Mouse (Mus musculus) forebrain, embryonic 15.5 days (tissue): Measurements from ENCODE around the gene Ajm1. TPM values are rescaled to one million over a fixed set of nuclear protein-coding genes. Genes with fewer than 3 reads are reported as not detected.
"Not testable (repeated sequence)": the region's sequence is repeated elsewhere in the genome, so short reads cannot be mapped to it uniquely, and the experiment has no call there.

Experiments used
- ATAC-seq: fragments of 200-750 bp; cut with Nextera tagmentation; replicated peaks from 2 replicates; pipeline ENCODE4 v1.8.0; 2017; ENCODE audit warnings: mild to moderate bottlenecking, moderate TSS enrichment, moderate library complexity
- H3K27ac ChIP-seq: fragments of 300-500 bp; sonication (generic); replicated peaks from 2 replicates; pipeline ENCODE4 v1.5.1; 2015; ENCODE audit warnings: mild to moderate bottlenecking, inconsistent platforms
- H3K27me3 ChIP-seq: fragments of 300-500 bp; sonication (generic); 2 replicates; pipeline ENCODE4 v1.6.1; 2015; ENCODE audit warnings: inconsistent platforms
- H3K36me3 ChIP-seq: fragments of 300-500 bp; sonication (generic); 2 replicates; pipeline ENCODE4 v1.6.1; 2015; ENCODE audit warnings: mild to moderate bottlenecking, inconsistent platforms
- H3K4me1 ChIP-seq: fragments of 300-500 bp; sonication (generic); 2 replicates; pipeline ENCODE4 v1.6.1; 2015; ENCODE audit warnings: inconsistent platforms
- H3K4me2 ChIP-seq: fragments of 300-500 bp; sonication (generic); replicated peaks from 2 replicates; pipeline ENCODE4 v1.6.1; 2015; ENCODE audit warnings: mild to moderate bottlenecking, inconsistent platforms
- H3K4me3 ChIP-seq: fragments of 300-500 bp; sonication (generic); 2 replicates; pipeline ENCODE4 v1.5.1; 2015; ENCODE audit warnings: mild to moderate bottlenecking, inconsistent platforms
- H3K9ac ChIP-seq: fragments of 300-500 bp; sonication (generic); replicated peaks from 2 replicates; pipeline ENCODE4 v1.6.1; 2015; ENCODE audit warnings: mild to moderate bottlenecking, inconsistent platforms
- H3K9me3 ChIP-seq: fragments of 300-500 bp; sonication (generic); 2 replicates; pipeline ENCODE4 v1.6.1; 2016; ENCODE audit warnings: inconsistent platforms
- WGBS: fragments of 180-500 bp; shearing (Covaris S2); methylation state at CpG from one replicate; pipeline ENCODE4 v1.1.7; 2015; ENCODE audit warnings: mixed read lengths; 5-methylcytosine and 5-hydroxymethylcytosine counted together
- polyA plus RNA-seq: library from polyadenylated mRNA; unstranded; fragments of >200 nt; fragmentation: Nextera tagmentation; extraction: Ambion mirVana; gene quantifications from 2 replicates; pipeline ENCODE4 v1.2.1, GENCODE M21; 2015

Gene Ajm1
- polyA plus RNA-seq, 1 experiment from 2014 or later = 5.9 TPM

DNA sequence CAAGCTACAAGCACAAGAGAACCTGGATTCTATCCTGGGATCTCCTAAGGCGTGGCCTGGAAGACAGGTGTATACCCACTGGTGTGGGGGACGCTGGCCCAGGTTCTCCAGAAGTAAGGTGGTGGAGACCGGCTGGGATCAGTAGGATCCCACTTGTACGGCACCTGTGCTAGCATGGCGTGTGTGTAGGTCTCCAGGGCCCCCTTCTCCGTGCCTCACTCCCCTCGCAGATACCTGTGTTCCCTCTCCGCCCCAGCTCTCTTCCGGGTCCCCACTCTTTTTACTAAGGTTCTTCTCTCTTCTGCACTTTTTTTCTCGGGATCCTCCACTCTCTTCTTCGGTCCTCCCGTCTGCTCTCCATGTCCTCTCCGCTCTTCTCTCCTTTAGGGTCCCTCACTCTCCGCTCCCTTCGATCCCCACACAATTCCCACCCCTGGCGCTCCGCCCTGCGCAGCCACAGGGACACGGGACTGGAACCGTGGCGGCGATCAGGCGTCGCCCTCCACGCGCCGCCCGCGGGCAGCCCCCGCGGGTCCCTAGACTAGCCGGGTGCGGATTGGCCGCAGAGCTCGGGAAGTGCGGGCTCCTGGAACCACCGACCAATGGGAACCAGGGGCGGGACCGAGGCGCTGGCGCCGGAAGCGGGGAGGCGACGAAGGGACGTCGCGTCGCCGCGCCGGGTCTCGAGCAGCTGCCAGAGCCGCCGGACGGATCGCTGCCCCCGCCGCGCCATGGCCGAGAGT lies 24.2 kb downstream of the Ajm1 start, which contains the start of gene Edf1:
TSS of gene Edf1 (plus strand) at position 627 of the 743 bp plus-strand sequence.
- ATAC-seq = peak; percentile 99
- H3K36me3 ChIP-seq = peaks cover 24% of the 10 kb centered on the region
- H3K4me2 ChIP-seq = peak within 1 kb of the TSS; percentile 93
- no peaks in the 10 kb centered on the region for H3K9me3 ChIP-seq
- under 1% methylated on average over 61 of the region's 61 CpGs for WGBS
- peak within 1 kb of the TSS; percentile 81 for H3K9ac ChIP-seq
- peak within 1 kb of the TSS; percentile 76 for H3K27ac ChIP-seq
- no peaks in the 10 kb centered on the region for H3K27me3 ChIP-seq
- peak within 1 kb of the TSS; percentile 68 for H3K4me3 ChIP-seq
- H3K4me1 ChIP-seq = peaks cover 25% of the 10 kb centered on the region

DNA sequence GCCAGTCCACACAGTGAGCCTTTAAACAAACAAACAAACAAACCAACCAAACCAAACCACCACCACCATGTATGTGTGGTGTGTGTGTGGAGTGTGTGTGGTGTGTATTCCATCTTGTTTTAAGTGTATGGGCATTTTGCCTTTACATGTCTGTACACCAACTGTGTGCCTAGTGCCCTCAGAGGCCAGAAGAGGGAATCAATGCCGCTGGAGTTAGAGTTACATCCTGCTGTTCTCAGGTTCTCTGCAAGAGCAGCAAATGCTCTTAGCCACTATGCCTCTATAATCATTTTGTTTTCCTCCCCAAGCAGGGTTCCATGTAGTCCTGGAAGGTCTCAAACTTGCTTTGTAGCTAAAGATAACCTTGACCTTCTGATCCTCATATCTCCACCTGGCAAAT lies 25.3 kb downstream of the Ajm1 start:
- Histone ChIP-seq H3K4me2 (no peak overlapping the region), H3K36me3 (peaks cover 13% of the 10 kb centered on the region), H3K9me3 (no peaks in the 10 kb centered on the region), H3K27ac (no peak overlapping the region), H3K27me3 (no peaks in the 10 kb centered on the region), H3K4me3 (no peak overlapping the region; the same call in 1 of the 2 replicates), H3K9ac (no peak overlapping the region), H3K4me1 (peaks cover 25% of the 10 kb centered on the region)
- ATAC-seq = no peak
- 59% methylated on average over 1 of the region's 1 CpGs for WGBS

DNA sequence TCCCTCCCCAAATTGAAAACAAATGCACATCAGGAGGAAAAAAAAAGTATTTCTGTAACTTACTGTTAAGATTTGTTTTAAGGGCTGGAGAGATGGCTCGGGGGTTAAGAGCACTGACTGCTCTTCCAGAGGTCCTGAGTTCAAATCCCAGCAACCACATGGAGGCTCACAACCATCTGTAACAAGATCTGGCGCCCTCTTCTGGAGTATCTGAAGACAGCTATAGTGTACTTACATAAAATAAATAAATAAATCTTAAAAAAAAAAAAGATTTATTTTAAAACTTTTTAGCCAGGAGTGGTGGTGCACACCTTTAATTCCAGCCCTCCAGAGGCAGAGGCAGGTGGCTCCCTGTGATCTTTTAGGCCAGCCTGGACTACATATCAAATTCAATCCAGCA lies 26.1 kb downstream of the Ajm1 start:
- not testable (repeated sequence) for H3K36me3 ChIP-seq, H3K4me2 ChIP-seq, ATAC-seq, H3K9me3 ChIP-seq, H3K4me3 ChIP-seq, H3K9ac ChIP-seq, H3K27ac ChIP-seq, H3K27me3 ChIP-seq
- WGBS = 50% methylated on average over 2 of the region's 2 CpGs
- H3K4me1 ChIP-seq = peaks cover 25% of the 10 kb centered on the region

DNA sequence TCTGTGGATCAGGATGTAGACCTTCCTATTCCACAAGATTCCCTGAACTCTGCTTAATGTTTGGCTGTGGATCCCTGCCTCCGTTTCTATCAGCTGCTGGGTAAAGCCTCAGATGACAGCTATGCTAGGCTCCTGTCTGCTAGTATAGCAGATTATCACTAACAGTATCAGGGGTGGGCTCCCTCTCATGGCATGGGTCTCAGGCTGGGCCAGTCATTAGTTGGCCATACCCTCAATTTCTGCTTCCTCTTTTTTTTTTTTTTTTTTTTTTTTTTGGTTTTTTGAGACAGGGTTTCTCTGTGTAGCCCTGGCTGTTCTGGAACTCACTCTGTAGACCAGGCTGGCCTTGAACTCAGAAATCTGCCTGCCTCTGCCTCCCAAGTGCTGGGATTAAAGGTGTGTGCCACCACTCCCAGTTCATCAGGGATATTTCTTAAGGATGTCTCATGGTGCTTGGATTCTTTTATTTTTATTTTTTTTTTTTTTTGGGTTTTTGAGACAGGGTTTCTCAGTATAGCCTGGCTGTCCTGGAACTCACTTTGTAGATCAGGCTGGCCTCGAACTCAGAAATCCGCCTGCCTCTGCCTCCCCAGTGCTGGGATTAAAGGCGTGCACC lies 28.3 kb downstream of the Ajm1 start:
- not testable (repeated sequence) for H3K9me3 ChIP-seq, H3K9ac ChIP-seq, H3K4me2 ChIP-seq, ATAC-seq, H3K36me3 ChIP-seq, H3K27me3 ChIP-seq, H3K4me3 ChIP-seq, H3K27ac ChIP-seq
- H3K4me1 ChIP-seq = peaks cover 11% of the 10 kb centered on the region
- WGBS = 89% methylated on average over 4 of the region's 4 CpGs

DNA sequence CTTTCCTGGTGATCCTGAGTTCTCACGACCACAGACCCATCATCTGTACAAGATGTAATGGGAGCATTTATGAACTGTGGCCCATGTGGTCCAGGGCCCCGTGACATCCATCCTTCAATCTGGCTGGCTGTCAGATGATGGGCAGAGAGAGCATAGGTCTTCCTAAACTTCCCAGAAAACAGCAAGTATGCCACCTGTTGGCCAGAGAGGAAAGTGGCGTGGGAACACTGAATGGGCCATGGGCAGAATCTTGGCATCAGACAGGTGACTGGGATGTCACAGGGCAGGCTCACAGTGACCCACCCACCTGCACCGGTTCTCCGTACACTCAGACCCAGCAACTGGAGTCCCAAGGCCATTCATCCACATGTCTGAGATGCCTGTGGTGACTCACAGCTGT lies 30.4 kb downstream of the Ajm1 start:
- Histone ChIP-seq H3K9me3 (no peaks in the 10 kb centered on the region), H3K27me3 (no peaks in the 10 kb centered on the region), H3K4me2 (no peak overlapping the region), H3K9ac (no peak overlapping the region), H3K4me3 (no peak overlapping the region), H3K36me3 (no peaks in the 10 kb centered on the region), H3K27ac (no peak overlapping the region), H3K4me1 (peaks cover 9% of the 10 kb centered on the region)
- no peak for ATAC-seq
- WGBS = 34% methylated on average over 5 of the region's 5 CpGs

DNA sequence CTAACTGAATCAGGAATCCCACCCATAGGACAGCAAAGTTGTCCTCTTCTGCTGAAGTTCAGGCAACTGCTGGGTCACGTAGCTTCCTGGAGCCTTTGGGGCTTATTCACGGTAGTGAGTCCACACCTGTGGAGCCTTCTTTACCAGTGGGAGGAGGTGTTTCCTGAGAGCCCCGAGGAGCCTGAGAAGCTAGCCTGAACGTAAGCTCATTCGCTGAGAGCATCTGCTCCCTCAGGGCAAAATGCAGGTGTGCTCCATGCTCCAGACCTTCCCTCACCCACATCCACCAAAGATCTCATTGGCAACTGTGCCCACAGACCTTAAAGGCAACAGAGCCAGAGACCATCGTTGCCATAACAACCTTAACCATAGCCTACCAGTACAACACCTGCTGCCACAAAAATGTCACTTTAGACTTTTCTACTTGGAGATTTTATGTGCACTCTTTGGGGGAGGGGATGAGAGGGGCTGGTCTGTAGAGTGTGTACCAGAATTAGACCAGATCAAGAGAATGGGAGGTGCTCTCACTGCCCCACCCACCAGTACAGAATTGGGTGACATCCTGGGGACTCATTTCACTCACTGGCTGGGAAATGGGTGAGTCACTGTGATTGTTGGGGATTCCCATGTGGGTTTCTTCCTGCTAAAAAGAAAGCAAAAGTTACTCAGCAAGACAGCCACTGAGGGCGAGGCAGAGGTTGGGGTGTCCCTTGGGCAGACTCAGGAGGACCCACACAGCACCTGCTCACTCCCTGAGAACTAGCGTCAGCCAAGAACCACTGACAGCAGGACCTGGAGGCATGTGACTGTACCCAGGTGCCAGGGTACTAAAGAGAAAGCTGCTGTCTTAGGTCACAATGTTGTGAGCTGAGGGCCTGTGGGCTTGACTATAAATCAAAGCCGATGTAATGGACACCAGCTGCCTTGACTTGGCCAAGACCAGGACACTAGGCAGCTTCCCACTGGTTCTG lies 32.3 kb downstream of the Ajm1 start:
- no peak overlapping the region for H3K9ac ChIP-seq
- peaks cover 15% of the 10 kb centered on the region for H3K4me1 ChIP-seq
- H3K36me3 ChIP-seq = no peaks in the 10 kb centered on the region
- ATAC-seq = no peak
- WGBS = 79% methylated on average over 9 of the region's 9 CpGs
- no peaks in the 10 kb centered on the region for H3K9me3 ChIP-seq
- no peak overlapping the region for H3K27ac ChIP-seq
- no peak overlapping the region for H3K4me2 ChIP-seq
- no peaks in the 10 kb centered on the region for H3K27me3 ChIP-seq
- H3K4me3 ChIP-seq = no peak overlapping the region

DNA sequence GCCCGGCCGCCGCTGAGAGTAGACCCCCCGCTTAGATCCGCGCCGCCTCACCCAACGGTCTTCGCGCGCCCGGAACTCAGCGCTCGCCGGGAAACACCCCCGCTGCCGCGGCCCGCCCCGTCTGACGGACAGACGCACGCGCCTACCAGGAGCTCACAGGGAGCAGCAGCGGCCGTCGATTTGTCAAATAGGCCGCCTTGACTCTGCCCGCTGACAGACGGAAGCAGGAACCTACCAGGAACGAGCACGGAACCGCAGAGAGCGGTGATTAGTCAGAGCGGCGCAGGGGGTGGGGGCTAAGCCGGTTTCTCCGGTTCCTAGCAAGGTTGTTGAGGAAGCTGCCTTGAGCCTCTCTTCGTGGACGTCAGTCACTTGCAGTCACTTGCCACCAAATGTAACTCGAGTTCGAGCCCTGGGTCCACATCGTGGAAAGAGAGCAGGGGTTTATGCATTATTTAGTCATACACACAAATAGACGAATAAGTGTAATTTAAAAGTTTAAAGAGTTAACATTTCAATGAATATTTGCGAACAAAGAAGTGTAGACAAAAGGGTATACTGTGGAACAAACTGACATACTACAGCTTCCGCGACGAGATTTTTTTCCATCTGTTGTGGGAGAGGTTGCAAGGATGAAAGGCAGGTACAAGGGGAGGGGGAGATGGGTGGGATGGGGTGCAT lies 34.6 kb downstream of the Ajm1 start, which contains the start of gene Traf2:
TSS of gene Traf2 (minus strand) at position 130 of the 681 bp plus-strand sequence.
- Histone ChIP-seq H3K9ac (peak within 1 kb of the TSS; percentile 57), H3K4me2 (peak within 1 kb of the TSS; percentile 57), H3K4me1 (peaks cover 15% of the 10 kb centered on the region), H3K4me3 (peak within 1 kb of the TSS; percentile 59), H3K27ac (peak within 1 kb of the TSS; percentile 49; the same call in 1 of the 2 replicates), H3K36me3 (no peaks in the 10 kb centered on the region), H3K9me3 (no peaks in the 10 kb centered on the region), H3K27me3 (no peaks in the 10 kb centered on the region)
- peak; percentile 100 for ATAC-seq
- 3% methylated on average over 48 of the region's 48 CpGs for WGBS

DNA sequence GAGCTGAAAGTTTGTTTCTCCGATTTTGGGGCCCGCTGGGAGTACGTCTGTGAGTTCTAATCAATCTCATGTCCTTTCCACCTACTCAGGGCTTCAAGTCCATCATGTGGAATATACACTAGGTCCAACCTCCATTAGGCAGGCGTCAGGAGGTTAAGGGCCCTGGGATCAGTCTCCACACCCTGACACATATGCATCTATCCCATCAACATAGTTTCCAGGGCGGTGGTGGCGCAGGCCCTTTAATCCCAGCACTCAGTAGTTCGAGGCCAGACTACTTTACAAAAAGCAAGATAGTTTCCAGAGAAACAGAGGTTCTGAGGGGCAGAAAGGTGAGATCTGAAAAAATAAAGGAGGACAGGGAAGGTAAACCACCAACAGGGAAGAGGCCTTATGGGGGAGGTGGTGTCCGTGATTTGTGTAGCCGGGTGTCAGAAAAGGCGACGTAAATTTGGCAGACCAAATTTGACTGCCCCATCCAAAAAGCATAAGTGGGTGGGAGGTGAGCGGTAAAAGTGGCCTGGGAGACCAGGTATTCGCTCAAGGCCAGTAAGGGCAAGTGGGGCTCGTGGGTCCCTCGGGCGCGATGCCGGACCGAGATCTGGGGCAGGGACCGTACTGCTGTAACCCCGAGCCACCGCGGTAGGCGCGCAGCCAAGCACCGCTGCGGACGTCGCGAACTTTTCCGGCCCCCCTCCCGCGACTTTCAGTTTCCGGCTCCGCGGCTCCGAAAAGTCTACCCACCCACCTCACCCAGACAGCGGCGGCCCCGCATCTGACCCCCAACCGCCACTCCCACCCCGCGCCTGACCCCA lies 35.4 kb downstream of the Ajm1 start:
- peak; percentile 47 for ATAC-seq
- no peaks in the 10 kb centered on the region for H3K9me3 ChIP-seq
- peak overlapping the region; percentile 57 for H3K9ac ChIP-seq
- H3K27ac ChIP-seq = peak overlapping the region; percentile 49; the same call in 1 of the 2 replicates
- H3K27me3 ChIP-seq = no peaks in the 10 kb centered on the region
- 8% methylated on average over 41 of the region's 43 CpGs for WGBS
- peaks cover 15% of the 10 kb centered on the region for H3K4me1 ChIP-seq
- peak overlapping the region; percentile 59 for H3K4me3 ChIP-seq
- H3K4me2 ChIP-seq = peak overlapping the region; percentile 57
- no peaks in the 10 kb centered on the region for H3K36me3 ChIP-seq

DNA sequence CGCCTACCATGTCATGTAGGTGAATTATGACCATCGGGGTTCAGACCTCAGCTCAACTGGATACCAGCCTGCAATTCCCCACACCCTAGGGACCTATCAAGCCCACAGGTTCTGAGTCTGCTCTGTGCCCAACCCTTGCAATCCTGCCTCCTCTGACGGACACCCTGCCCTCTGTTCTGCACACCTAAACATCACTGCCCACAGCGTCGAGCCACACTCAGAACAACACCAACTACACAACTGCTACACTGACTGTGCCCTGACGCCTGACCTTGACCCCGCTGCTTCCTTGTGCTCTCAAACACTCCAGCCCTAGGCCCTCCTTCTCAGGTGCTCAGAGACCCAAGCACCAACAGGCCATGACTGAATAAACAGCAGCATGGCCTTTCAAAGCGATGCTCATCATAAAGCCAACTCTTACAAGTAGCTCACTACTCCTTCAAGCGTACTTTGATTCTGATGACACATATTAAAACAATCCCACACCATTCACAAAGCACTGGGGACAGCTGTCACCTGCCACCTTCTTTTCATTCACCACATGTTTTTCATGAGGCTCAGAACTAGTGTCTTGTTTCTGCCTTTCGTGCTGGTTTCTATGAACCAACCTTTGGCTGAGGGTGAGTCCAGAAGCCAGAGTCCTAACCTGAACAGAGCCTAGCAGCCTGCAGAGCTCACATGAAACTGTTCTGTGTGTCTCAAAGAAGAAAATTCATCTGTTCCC lies 39.8 kb downstream of the Ajm1 start:
- Histone ChIP-seq H3K9ac (no peak overlapping the region), H3K4me2 (no peak overlapping the region), H3K27me3 (no peaks in the 10 kb centered on the region), H3K27ac (no peak overlapping the region), H3K9me3 (no peaks in the 10 kb centered on the region), H3K36me3 (peaks cover 7% of the 10 kb centered on the region; the same call in 1 of the 2 replicates), H3K4me1 (peaks cover 8% of the 10 kb centered on the region), H3K4me3 (no peak overlapping the region)
- 88% methylated on average over 10 of the region's 10 CpGs for WGBS
- ATAC-seq = no peak

DNA sequence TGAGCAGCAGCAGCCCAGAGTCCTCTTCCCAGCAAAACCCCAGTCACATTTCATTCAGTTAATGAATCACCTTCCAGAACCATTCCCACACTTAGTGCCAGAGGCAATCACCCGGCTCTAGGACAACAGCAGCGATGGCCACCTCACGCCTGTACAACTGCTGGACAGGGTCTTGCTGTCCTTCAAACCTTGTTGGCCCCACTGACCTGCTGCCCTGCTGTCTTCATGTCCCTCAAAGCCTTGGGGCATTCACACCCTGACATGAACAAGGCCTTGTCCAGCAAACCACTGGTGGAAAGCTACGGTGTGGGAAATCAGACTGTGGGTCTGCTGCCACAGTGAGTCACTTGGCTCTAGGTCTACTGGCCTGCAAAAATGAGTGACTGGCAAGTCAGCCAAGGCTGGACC lies 41.0 kb downstream of the Ajm1 start:
- Histone ChIP-seq H3K9ac (no peak overlapping the region), H3K27ac (no peak overlapping the region), H3K27me3 (no peaks in the 10 kb centered on the region), H3K4me2 (no peak overlapping the region), H3K36me3 (peaks cover 17% of the 10 kb centered on the region), H3K4me3 (no peak overlapping the region), H3K9me3 (no peaks in the 10 kb centered on the region), H3K4me1 (no peaks in the 10 kb centered on the region)
- ATAC-seq = no peak
- 95% methylated on average over 4 of the region's 4 CpGs for WGBS
